Mouse (Mus musculus): ENCODE measurements around the gene Stim1. TPM values are rescaled to one million over a fixed set of nuclear protein-coding genes. Genes with fewer than 3 reads are reported as not detected.
"Not testable (repeated sequence)": the region's sequence is repeated elsewhere in the genome, so short reads cannot be mapped to it uniquely, and the experiment has no call there.

The Stim1 gene
- polyA plus RNA-seq, 1 experiment, result 84.9 TPM

DNA sequence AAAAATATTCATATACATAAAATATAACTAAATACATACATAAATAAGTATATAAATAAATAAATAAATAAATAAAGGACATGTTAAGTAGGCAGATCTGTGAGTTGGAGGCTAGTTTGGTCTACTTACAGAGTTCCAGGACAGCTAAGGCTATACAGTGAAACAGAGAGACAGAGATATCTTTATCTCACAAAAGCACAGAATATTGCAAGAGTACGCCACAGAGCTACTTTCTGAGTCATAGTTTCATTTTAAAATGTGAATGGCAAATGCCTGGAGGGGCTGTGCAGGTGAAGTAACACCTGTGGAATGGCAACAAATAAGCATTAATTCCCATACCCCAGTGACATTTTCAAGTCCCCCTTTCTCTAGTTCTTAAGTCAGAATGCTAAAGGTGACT is 14.0 kb upstream of the Stim1 start:
- no peaks in the 10 kb centered on the region for H3K27me3 ChIP-seq (ENCODE audit: control insufficient read depth, insufficient read depth, low read length)
- no peak overlapping the region for H3K4me3 ChIP-seq (replicated peaks; ENCODE audit: insufficient read depth, low read depth, low read length)
- no peaks in the 10 kb centered on the region for H3K4me1 ChIP-seq (ENCODE audit: control insufficient read depth, insufficient read depth, low read length)
- no peak overlapping the region for H3K27ac ChIP-seq (ENCODE audit: insufficient read depth, low read length)
- TF ChIP-seq CTCF (IDR thresholded peaks at IDR 0.05; ENCODE audit: borderline replicate concordance, insufficient read depth, low read depth, low read length) (no peak), POLR2A (IDR thresholded peaks at IDR 0.05; ENCODE audit: borderline replicate concordance, insufficient read depth, low read length) (no peak)
- DNase-seq, result no peak
- WGBS, result 98% methylated on average over 1 of the region's 1 CpGs

DNA sequence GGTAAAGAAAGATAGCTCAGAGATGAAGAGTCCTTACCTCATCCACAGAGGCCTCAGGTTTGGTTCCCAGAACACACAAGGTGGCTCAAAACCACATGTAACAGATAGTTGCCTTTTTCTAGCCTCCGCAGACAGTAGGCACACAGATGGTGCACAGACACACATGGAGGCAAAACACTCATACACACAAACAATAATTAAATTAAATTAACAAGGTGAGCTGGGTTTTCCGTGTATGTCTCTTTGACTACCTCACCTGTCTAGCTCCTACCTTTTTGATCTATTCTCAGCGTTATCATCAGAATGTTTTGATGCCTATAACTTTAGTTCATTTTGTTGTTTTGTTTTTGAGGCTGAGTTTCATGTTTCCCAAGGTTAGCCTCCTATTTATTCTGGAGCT is 11.7 kb upstream of the Stim1 start, which contains the start of gene Rhog:
TSS of gene Rhog (minus strand) at position 101 of the 400 bp plus-strand sequence.
- no peaks in the 10 kb centered on the region for H3K4me1 ChIP-seq (ENCODE audit: control insufficient read depth, insufficient read depth, low read length)
- H3K4me3 ChIP-seq (replicated peaks; ENCODE audit: insufficient read depth, low read depth, low read length), result no peak within 1 kb of the TSS
- 86% methylated on average over 3 of the region's 3 CpGs for WGBS
- no peaks in the 10 kb centered on the region for H3K27me3 ChIP-seq (ENCODE audit: control insufficient read depth, insufficient read depth, low read length)
- no peak for DNase-seq
- H3K27ac ChIP-seq (ENCODE audit: insufficient read depth, low read length), result no peak within 1 kb of the TSS
- TF ChIP-seq POLR2A (IDR thresholded peaks at IDR 0.05; ENCODE audit: borderline replicate concordance, insufficient read depth, low read length) (no peak), CTCF (IDR thresholded peaks at IDR 0.05; ENCODE audit: borderline replicate concordance, insufficient read depth, low read depth, low read length) (no peak)

DNA sequence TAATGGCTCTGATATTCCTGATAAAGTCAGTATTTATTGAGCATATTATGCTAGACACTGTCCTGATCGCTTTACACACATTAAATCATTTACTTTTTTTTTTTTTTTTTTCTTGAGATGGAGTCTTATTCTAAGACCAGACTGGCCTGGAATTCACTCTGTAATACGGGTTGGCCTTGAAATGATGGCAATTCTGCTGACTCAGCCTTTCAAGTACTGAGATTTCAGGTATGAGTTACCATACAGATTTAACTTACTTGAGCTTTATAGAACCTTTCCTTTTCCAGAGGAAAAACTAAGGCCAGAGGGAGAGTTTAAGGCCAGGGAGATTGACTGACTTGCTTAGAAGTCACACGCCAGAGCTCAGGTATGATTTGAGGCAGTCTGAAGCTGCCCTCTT is 11.0 kb upstream of the Stim1 start:
- Histone ChIP-seq H3K4me1 (ENCODE audit: control insufficient read depth, insufficient read depth, low read length) (no peaks in the 10 kb centered on the region), H3K27me3 (ENCODE audit: control insufficient read depth, insufficient read depth, low read length) (no peaks in the 10 kb centered on the region), H3K4me3 (replicated peaks; ENCODE audit: insufficient read depth, low read depth, low read length) (no peak overlapping the region), H3K27ac (ENCODE audit: insufficient read depth, low read length) (no peak overlapping the region)
- TF ChIP-seq POLR2A (IDR thresholded peaks at IDR 0.05; ENCODE audit: borderline replicate concordance, insufficient read depth, low read length), result no peak
- no peak for TF ChIP-seq CTCF (IDR thresholded peaks at IDR 0.05; ENCODE audit: borderline replicate concordance, insufficient read depth, low read depth, low read length)
- WGBS, result 84% methylated on average over 3 of the region's 3 CpGs
- DNase-seq, result no peak

DNA sequence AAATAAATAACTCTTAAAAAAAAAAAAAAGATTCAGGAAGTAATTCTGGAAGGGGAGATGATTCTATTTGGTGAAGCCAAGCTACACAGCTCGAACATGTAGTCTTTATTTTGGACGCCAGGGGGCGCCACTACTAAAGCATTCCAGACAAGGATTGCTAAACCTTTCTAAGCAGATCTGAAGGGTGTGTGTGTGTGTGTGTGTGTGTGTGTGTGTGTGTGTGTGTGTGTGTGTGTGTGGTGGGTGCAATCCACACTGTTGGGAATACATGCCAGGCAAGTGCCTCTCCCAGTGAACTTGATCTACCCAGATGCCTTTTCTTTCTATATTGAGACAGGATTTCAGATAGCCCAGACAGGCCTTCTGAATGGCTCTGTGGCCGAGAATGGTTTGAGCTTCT is 9.4 kb upstream of the Stim1 start:
- TF ChIP-seq CTCF (IDR thresholded peaks at IDR 0.05; ENCODE audit: borderline replicate concordance, insufficient read depth, low read depth, low read length), result peak; percentile 57; the same call in 1 of the 2 replicates
- no peak for TF ChIP-seq POLR2A (IDR thresholded peaks at IDR 0.05; ENCODE audit: borderline replicate concordance, insufficient read depth, low read length)
- peak; percentile 68 to 81 for DNase-seq
- 18% methylated on average over 4 of the region's 4 CpGs for WGBS
- Histone ChIP-seq H3K4me3 (replicated peaks; ENCODE audit: insufficient read depth, low read depth, low read length) (no peak overlapping the region), H3K27me3 (ENCODE audit: control insufficient read depth, insufficient read depth, low read length) (no peaks in the 10 kb centered on the region), H3K4me1 (ENCODE audit: control insufficient read depth, insufficient read depth, low read length) (no peaks in the 10 kb centered on the region), H3K27ac (ENCODE audit: insufficient read depth, low read length) (no peak overlapping the region)

DNA sequence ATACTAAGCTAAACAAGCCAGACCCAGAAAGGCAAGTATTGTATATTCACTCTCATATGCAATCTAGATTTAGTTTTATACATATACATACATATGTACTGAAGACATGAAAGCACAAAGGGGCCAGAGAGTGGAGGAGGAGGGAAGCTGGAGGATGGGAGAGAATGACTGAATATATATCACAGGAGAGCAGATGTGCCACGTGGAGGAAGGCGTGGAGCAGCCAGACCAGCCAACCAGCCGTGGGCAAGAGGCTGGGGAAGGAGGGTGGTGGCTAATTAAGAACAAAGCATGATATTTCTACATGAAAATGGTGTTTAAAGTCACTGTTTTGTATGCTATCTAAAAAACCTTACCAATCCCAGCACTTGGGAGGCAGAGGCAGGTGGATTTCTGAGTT is 8.9 kb upstream of the Stim1 start:
- 67% methylated on average over 3 of the region's 3 CpGs for WGBS
- H3K27me3 ChIP-seq (ENCODE audit: control insufficient read depth, insufficient read depth, low read length), result no peaks in the 10 kb centered on the region
- H3K4me3 ChIP-seq (replicated peaks; ENCODE audit: insufficient read depth, low read depth, low read length), result no peak overlapping the region
- no peak for TF ChIP-seq POLR2A (IDR thresholded peaks at IDR 0.05; ENCODE audit: borderline replicate concordance, insufficient read depth, low read length)
- no peak for TF ChIP-seq CTCF (IDR thresholded peaks at IDR 0.05; ENCODE audit: borderline replicate concordance, insufficient read depth, low read depth, low read length)
- H3K4me1 ChIP-seq (ENCODE audit: control insufficient read depth, insufficient read depth, low read length), result no peaks in the 10 kb centered on the region
- H3K27ac ChIP-seq (ENCODE audit: insufficient read depth, low read length), result no peak overlapping the region
- DNase-seq, result no peak

DNA sequence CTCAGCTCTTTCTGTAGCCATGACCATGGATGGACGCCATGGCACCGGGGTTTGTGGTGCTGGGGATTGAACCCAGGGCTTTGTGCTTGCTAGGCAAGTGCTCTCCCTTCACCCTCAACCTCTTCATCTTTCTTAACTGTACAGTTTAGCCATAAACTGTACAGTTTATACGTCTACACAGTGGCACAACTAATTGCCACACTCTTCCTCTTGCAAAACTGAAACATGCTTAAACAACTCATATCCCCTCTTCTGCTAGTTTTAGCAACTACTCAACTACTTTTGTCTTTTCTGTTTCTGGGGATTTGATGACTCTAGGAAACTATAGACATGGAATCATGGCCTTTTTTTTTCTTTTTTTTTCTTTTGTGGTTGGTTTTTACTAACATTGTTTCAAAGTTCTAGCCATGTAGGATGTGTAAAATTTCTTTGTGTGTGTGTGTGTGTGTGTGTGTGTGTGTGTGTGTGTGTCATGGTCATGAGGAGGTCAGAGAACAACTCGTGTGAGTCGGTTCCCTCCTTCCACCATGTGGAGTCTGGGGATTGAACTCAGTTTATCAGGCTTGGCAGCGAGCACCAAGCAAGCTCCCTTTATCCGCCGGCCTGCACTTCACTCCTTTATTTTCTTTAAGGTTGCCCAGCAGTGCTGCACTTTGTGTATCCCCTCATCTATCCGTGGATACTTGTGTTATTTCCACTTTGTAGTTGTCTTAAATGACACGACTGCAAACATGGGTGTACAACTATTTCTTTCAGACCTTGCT is 7.7 kb upstream of the Stim1 start:
- Histone ChIP-seq H3K27ac (ENCODE audit: insufficient read depth, low read length) (no peak overlapping the region), H3K27me3 (ENCODE audit: control insufficient read depth, insufficient read depth, low read length) (no peaks in the 10 kb centered on the region), H3K4me3 (replicated peaks; ENCODE audit: insufficient read depth, low read depth, low read length) (no peak overlapping the region), H3K4me1 (ENCODE audit: control insufficient read depth, insufficient read depth, low read length) (no peaks in the 10 kb centered on the region)
- 83% methylated on average over 10 of the region's 10 CpGs for WGBS
- no peak for DNase-seq
- TF ChIP-seq POLR2A (IDR thresholded peaks at IDR 0.05; ENCODE audit: borderline replicate concordance, insufficient read depth, low read length), result no peak
- no peak for TF ChIP-seq CTCF (IDR thresholded peaks at IDR 0.05; ENCODE audit: borderline replicate concordance, insufficient read depth, low read depth, low read length)

DNA sequence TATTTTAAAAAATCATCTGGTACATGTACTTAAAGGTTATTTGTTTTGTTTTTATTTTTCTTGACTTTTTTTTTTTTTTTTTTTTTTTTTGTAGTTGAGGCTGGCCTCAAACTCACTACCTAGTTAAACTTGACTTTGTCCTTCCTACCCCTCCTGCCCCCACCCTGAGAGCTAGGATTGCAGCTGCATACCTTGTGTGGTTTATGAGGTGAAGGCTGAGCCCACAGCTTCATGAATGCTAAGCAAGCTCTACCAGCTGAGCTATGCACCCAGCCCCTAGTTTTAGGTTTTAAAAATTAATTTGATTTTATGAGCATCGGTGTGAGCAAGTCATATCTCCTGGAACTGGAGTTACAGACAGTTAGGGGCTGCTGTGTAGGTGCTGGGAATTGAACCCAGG is 7.1 kb upstream of the Stim1 start:
- H3K4me3 ChIP-seq (replicated peaks; ENCODE audit: insufficient read depth, low read depth, low read length), result no peak overlapping the region
- H3K27me3 ChIP-seq (ENCODE audit: control insufficient read depth, insufficient read depth, low read length), result no peaks in the 10 kb centered on the region
- no peak overlapping the region for H3K27ac ChIP-seq (ENCODE audit: insufficient read depth, low read length)
- DNase-seq, result no peak
- no peaks in the 10 kb centered on the region for H3K4me1 ChIP-seq (ENCODE audit: control insufficient read depth, insufficient read depth, low read length)
- TF ChIP-seq CTCF (IDR thresholded peaks at IDR 0.05; ENCODE audit: borderline replicate concordance, insufficient read depth, low read depth, low read length) (no peak), POLR2A (IDR thresholded peaks at IDR 0.05; ENCODE audit: borderline replicate concordance, insufficient read depth, low read length) (no peak)
- 84% methylated on average over 1 of the region's 1 CpGs for WGBS

DNA sequence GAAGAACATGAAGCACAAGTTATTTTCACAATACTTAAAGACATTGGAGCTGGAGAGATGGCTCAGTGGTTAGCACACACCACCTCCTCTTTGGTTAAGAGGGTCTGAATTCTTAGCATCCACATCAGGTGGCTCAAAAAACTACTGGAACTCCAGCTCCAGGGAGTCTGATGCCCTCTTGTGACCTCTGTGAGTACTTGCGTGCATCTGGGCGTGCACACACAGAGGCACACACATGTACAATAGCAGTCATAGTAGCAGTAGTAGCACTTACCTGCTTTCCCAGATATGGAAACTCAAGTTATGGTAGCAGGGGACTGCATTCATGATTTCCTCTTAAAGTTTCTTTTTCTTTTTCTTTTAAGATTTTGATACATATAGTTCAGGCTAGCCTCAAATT is 4.6 kb upstream of the Stim1 start:
- TF ChIP-seq POLR2A (IDR thresholded peaks at IDR 0.05; ENCODE audit: borderline replicate concordance, insufficient read depth, low read length) (no peak), CTCF (IDR thresholded peaks at IDR 0.05; ENCODE audit: borderline replicate concordance, insufficient read depth, low read depth, low read length) (no peak)
- H3K27ac ChIP-seq (ENCODE audit: insufficient read depth, low read length), result no peak overlapping the region
- no peak for DNase-seq
- no peaks in the 10 kb centered on the region for H3K4me1 ChIP-seq (ENCODE audit: control insufficient read depth, insufficient read depth, low read length)
- WGBS, result 90% methylated on average over 2 of the region's 2 CpGs
- no peak overlapping the region for H3K4me3 ChIP-seq (replicated peaks; ENCODE audit: insufficient read depth, low read depth, low read length)
- no peaks in the 10 kb centered on the region for H3K27me3 ChIP-seq (ENCODE audit: control insufficient read depth, insufficient read depth, low read length)

DNA sequence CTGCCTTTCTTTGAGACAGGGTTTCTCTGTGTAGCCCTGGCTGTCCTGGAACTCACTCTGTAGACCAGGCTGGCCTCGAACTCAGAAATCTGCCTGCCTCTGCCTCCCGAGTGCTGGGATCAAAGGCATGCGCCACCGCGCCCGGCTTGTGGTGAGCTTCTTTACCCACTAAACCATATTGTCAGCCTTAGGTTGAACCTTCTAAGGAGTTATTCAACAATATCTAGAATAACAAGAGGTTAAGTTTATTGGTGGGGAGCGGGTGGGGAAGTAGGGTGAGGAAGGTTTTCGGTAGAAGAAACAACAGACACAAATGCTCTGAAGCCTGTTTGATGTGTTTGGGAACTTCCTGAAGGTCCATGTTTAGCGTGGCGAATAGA is 1.6 kb upstream of the Stim1 start:
- not testable (repeated sequence) for H3K4me3 ChIP-seq (replicated peaks; ENCODE audit: insufficient read depth, low read depth, low read length); H3K27ac ChIP-seq (ENCODE audit: insufficient read depth, low read length); H3K27me3 ChIP-seq (ENCODE audit: control insufficient read depth, insufficient read depth, low read length); DNase-seq; H3K4me1 ChIP-seq (ENCODE audit: control insufficient read depth, insufficient read depth, low read length)
- 93% methylated on average over 10 of the region's 10 CpGs for WGBS
